Mouse (Mus musculus) embryonic stem cell, embryonic (primary cell): Measurements from ENCODE around the gene A630095N17Rik.

ENCODE experiments used
- CTCF ChIA-PET, 4 experiments: fragments of 300-600 bp in 2 of 4; fragments of 350-600 bp in 2 of 4; sonication (Branson Sonifier 250); formaldehyde crosslinking; loops; one replicate each; lab custom pipeline; 2022; ENCODE audit warnings: inconsistent platforms in 2 of 4; lab: Charles Lee
- POLR2A ChIA-PET, 4 experiments: fragments of 300-600 bp in 2 of 4; fragments of 350-600 bp in 2 of 4; sonication (Branson Sonifier 250); formaldehyde crosslinking; loops; one replicate each; lab custom pipeline; 2022; ENCODE audit warnings: antibody characterized with exemption in 4 of 4, inconsistent platforms in 1 of 4; lab: Charles Lee

A630095N17Rik gene

GRCm38 (mm10) chr1:75250498-75250897 lies 18.6 kb upstream of the A630095N17Rik start:
- CTCF ChIA-PET: interaction anchor here (0.6 to 4.4 kb wide), 22 partner anchors 11 to 505 kb away, joined by 3 to 35 read pairs (median 4); partner anchors contain the start of genes Ankzf1 (in 1 of the 4), Atg9a (in 1 of the 4), Cnppd1 (in 1 of the 4) and Retreg2 (in 1 of the 4)
- POLR2A ChIA-PET: interaction anchor here in 3 of 4 experiments (0.6 to 5.5 kb wide), 13 partner anchors 10 to 229 kb away, joined by 3 to 37 read pairs (median 9); partner anchors contain the start of genes Dnajb2 (in 2 of the 3), Zfand2b (in 2 of the 3), Chpf (in 1 of the 3) and Dnpep (in 1 of the 3)

GRCm38 (mm10) chr1:75248041-75248772 lies 16.3 kb upstream of the A630095N17Rik start:
- ChIA-PET POLR2A (interaction anchor here in 2 of 4 experiments (1.0 to 5.5 kb wide), 5 partner anchors 12 to 69 kb away, joined by 3 to 37 read pairs (median 3); partner anchors contain the start of genes Dnajb2 (in 1 of the 2) and Dnpep (in 1 of the 2)), CTCF (interaction anchor here in 2 of 4 experiments (0.5 to 0.8 kb wide), 2 partner anchors 15 to 196 kb away, joined by 3 to 4 read pairs; no protein-coding TSS in a partner anchor)

- ChIA-PET CTCF (interaction anchor here in 2 of 4 experiments (0.6 to 1.5 kb wide), 2 partner anchors 70 to 166 kb away, joined by 3 read pairs; no protein-coding TSS in a partner anchor), POLR2A (interaction anchor here in 3 of 4 experiments (0.5 to 5.5 kb wide), 17 partner anchors 11 to 104 kb away, joined by 3 to 75 read pairs (median 9); partner anchors contain the start of genes Abcb6 (in 2 of the 3), Dnajb2 (in 2 of the 3), Dnpep (in 1 of the 3) and Tuba4a (in 1 of the 3))
Observed at GRCm38 (mm10) chr1:75247071-75247930, 15.4 kb upstream of the A630095N17Rik start.

- POLR2A ChIA-PET: interaction anchor here in 3 of 4 experiments (0.5 to 4.6 kb wide), 39 partner anchors 9 to 421 kb away, joined by 3 to 75 read pairs (median 8); partner anchors contain the start of genes Dnajb2 (in 3 of the 3), Abcb6 (in 2 of the 3), Ankzf1 (in 2 of the 3) and Atg9a (in 2 of the 3)
- CTCF ChIA-PET: interaction anchor here (0.5 to 3.0 kb wide), 23 partner anchors 8 to 497 kb away, joined by 3 to 41 read pairs (median 4); partner anchors contain the start of genes Dnpep (in 2 of the 4), A630095N17Rik (in 1 of the 4), Ankzf1 (in 1 of the 4) and Atg9a (in 1 of the 4)
Observed at GRCm38 (mm10) chr1:75244836-75245235, 12.9 kb upstream of the A630095N17Rik start.

DNA sequence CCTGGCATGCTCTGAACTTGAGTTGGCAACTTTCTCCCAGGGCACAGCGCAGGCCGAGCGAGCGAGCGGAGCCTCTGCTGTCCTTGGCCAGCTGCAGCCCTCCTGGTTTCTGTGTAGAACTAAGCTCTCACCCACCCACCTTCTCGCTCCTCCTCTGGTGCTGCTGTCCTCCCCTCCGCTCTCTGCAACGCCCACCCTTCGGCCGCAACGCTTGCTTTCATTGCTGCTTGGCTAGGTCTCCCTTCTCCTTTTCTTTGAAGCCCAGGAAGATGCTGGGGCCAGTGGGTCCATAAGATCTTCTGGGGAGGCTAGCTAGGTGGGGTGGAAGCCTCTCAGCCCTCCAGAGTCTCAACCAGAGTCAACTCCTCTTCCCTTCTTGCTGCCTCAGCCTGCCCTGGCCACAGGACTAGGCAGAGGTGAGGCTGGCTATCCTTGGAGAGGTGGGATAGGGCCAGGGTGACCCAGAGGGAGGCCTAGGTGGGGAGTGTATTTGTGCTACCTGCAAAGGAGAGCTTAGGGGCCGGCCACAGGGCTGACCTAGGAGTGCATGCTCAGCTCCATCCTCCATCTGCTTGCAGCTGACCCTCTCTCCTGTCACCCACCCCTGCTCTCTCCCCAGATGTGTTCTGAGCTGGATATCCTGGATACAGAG lies 12.4 kb upstream of the A630095N17Rik start:
- ChIA-PET POLR2A (interaction anchor here in 3 of 4 experiments (0.5 to 4.6 kb wide), 42 partner anchors 8 to 1000 kb away, joined by 3 to 75 read pairs (median 8); partner anchors contain the start of genes Dnajb2 (in 3 of the 3), Abcb6 (in 2 of the 3), Ankzf1 (in 2 of the 3) and Atg9a (in 2 of the 3)), CTCF (interaction anchor here (0.5 to 3.0 kb wide), 22 partner anchors 7 to 498 kb away, joined by 3 to 41 read pairs (median 4); partner anchors contain the start of genes Dnpep (in 2 of the 4), A630095N17Rik (in 1 of the 4), Ankzf1 (in 1 of the 4) and Atg9a (in 1 of the 4))

GRCm38 (mm10) chr1:75243411-75243810 lies 11.5 kb upstream of the A630095N17Rik start:
- ChIA-PET CTCF (interaction anchor here in 2 of 4 experiments (0.6 to 3.0 kb wide), 7 partner anchors 8 to 119 kb away, joined by 3 to 20 read pairs (median 10); partner anchors contain the start of genes A630095N17Rik (in 1 of the 2) and Dnajb2 (in 1 of the 2)), POLR2A (interaction anchor here in 3 of 4 experiments (0.6 to 5.3 kb wide), 14 partner anchors 8 to 999 kb away, joined by 3 to 75 read pairs (median 13); partner anchors contain the start of genes Dnajb2 (in 2 of the 3), Tuba4a (in 2 of the 3), Abcb6 (in 1 of the 3) and Ankzf1 (in 1 of the 3))

DNA sequence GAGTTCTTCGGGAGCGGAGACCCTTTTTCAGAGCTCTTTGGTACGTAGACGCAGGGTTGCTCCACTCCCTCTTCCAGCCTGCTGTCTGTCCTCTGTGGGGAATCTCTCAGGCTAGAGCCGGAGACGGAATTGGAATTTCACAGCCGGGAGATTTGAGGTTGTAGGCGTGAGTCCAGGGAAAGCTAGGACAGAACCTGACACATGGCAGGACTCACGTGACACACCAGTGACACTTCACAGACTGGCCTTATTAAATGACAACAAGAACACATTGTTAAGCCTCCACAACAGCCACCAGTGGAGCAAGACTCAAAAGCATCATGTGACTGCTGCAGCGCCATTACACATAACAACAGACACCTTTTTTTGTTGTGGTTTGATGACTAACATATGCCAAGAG lies 7.7 kb upstream of the A630095N17Rik start:
- ChIA-PET POLR2A (interaction anchor here in 3 of 4 experiments (0.7 to 5.3 kb wide), 15 partner anchors 10 to 77 kb away, joined by 3 to 40 read pairs (median 5); partner anchors contain the start of genes Tuba4a (in 2 of the 3) and Abcb6 (in 1 of the 3)), CTCF (interaction anchor here in 3 of 4 experiments (0.9 to 3.9 kb wide), 6 partner anchors 12 to 15 kb away, joined by 4 to 21 read pairs (median 4); no protein-coding TSS in a partner anchor)

DNA sequence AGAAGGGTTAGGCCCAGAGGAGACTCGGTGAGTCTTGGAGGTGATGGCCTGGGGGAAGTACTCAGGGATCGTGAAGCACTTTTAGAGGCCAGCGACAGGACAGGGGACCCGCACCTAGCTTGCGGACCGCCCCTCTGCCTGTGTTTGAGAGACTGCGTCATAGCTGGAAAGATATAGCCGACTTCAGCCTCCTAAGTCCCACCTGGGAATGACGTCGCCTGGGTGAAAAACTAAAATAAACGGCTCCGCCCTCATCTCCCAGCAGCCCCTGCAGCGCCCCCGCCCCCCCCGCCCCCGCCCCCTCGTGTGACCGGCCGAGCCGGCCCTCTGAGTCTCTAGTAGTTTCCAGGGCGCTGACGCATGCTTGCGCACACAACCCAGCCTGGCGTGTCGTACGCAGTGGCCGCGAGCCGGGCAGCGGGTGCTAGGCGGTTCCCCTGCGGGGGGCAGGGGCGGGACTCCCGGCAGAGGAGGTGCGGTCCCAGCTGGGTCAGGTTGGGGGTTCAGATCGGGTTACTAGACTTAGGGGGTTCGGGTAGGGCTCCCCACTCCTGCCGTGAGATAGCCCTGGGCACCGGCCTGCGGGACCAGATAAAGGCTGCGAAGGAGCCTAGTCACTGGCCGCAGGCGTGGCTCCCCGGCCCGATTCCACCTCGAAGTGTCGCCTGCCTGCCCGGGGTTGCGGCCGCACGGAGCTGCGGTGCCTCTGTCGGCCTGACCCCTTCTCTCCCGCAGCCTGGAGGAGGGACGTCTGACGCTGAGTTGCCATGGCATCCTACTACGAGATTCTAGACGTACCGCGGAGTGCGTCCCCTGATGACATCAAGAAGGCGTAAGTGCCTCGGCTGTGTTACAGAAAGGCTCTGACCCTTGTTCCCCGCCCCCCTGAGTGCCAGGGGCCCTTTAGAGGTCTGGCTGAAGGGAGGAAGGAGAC lies 4.5 kb upstream of the A630095N17Rik start, which contains the start of gene Dnajb2:
Gene Dnajb2, plus strand, starts transcription at position 290 of the 934 bp plus-strand sequence.
- CTCF ChIA-PET: interaction anchor here (0.6 to 3.7 kb wide), 10 partner anchors 8 to 1149 kb away, joined by 3 to 20 read pairs (median 6); no protein-coding TSS in a partner anchor
- POLR2A ChIA-PET: interaction anchor here (0.6 to 4.7 kb wide), 38 partner anchors 9 to 242 kb away, joined by 3 to 109 read pairs (median 8); partner anchors contain the start of genes Abcb6 (in 2 of the 4), Glb1l (in 2 of the 4), Stk16 (in 2 of the 4) and Tuba4a (in 2 of the 4)

- ChIA-PET POLR2A (interaction anchor here (0.5 to 4.7 kb wide), 23 partner anchors 10 to 208 kb away, joined by 3 to 109 read pairs (median 4); partner anchors contain the start of genes Tuba4a (in 3 of the 4), Glb1l (in 2 of the 4), Stk16 (in 2 of the 4) and Zfand2b (in 2 of the 4)), CTCF (interaction anchor here (0.5 to 3.7 kb wide), 23 partner anchors 9 to 1103 kb away, joined by 3 to 20 read pairs (median 4); partner anchors contain the start of genes Tuba4a (in 2 of the 4), Dnpep (in 1 of the 4) and Zfand2b (in 1 of the 4))
Observed at GRCm38 (mm10) chr1:75234606-75235005, 2.7 kb upstream of the A630095N17Rik start.

GRCm38 (mm10) chr1:75232489-75232888 lies 587 bp upstream of the A630095N17Rik start:
- POLR2A ChIA-PET: interaction anchor here in 3 of 4 experiments (0.9 to 2.4 kb wide), 10 partner anchors 10 to 85 kb away, joined by 3 to 11 read pairs (median 5); partner anchors contain the start of genes Tuba4a (in 2 of the 3), Ankzf1 (in 1 of the 3), Atg9a (in 1 of the 3) and Dnpep (in 1 of the 3)
- CTCF ChIA-PET: interaction anchor here in 2 of 4 experiments (0.6 to 1.8 kb wide), 8 partner anchors 11 to 23 kb away, joined by 3 to 11 read pairs (median 4); no protein-coding TSS in a partner anchor

DNA sequence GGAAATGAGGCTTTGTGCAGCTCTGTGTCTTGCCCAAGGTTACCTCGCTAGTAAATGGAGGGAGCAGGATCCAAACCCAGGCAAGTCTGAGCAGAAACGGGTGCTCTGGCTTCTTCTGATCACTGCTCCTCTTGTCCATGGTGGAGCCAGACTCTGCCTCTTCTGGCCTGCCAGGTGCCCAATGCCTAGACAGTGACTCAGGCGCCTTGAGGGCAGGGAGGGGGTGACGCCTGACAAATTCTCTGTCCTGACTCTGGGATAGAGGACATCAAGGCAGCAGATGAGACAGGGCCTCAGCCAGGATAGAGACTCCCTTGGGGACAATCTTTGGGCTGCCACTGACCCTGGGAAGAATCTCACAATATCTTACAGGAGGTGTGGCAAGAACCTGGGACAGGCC lies 678 bp downstream of the A630095N17Rik start:
- CTCF ChIA-PET: interaction anchor here in 2 of 4 experiments (1.2 to 1.8 kb wide), 4 partner anchors 12 to 23 kb away, joined by 3 to 11 read pairs (median 6); no protein-coding TSS in a partner anchor
- POLR2A ChIA-PET: interaction anchor here in 3 of 4 experiments (0.8 to 2.4 kb wide), 15 partner anchors 9 to 86 kb away, joined by 3 to 11 read pairs (median 4); partner anchors contain the start of genes Dnpep (in 2 of the 3), Tuba4a (in 2 of the 3), Zfand2b (in 2 of the 3) and Glb1l (in 1 of the 3)

DNA sequence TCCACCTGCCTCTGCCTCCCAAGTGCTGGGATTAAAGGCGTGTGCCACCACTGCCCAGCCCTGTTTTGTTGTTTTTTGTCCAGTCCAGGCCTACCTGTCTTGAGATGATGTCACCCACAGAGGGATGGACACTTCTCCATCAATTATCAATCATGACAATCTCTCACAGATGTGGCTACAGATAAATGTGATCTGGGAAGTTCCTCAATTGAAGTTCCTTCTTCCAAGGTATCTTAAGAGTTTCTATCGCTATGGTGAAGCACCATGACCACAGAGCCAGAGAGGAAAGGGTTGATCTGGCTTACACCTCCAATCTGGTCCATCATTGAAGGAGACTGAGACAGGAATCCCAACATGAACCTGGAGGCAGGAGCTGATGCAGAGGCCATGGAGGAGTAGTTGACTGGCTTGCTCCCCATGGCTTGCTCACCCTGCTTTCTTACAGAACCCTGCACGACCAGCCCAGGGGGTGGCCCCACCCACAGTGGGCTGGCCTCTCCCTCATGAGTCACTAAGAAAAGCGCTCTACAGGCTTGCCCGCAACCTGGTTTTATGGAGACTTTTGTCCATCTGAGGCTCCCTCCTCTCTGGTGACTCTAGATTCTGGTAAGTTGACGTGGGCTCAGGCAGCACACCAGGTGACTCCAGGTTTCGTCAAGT lies 1.4 kb downstream of the A630095N17Rik start:
- CTCF ChIA-PET: interaction anchor here in 2 of 4 experiments (0.6 to 1.4 kb wide), 2 partner anchors 21 to 24 kb away, joined by 5 to 6 read pairs; no protein-coding TSS in a partner anchor
- POLR2A ChIA-PET: interaction anchor here in 2 of 4 experiments (1.1 to 2.4 kb wide), 10 partner anchors 9 to 87 kb away, joined by 3 to 8 read pairs (median 4); partner anchors contain the start of genes Dnpep (in 2 of the 2), Glb1l (in 1 of the 2), Stk16 (in 1 of the 2) and Tuba4a (in 1 of the 2)

DNA sequence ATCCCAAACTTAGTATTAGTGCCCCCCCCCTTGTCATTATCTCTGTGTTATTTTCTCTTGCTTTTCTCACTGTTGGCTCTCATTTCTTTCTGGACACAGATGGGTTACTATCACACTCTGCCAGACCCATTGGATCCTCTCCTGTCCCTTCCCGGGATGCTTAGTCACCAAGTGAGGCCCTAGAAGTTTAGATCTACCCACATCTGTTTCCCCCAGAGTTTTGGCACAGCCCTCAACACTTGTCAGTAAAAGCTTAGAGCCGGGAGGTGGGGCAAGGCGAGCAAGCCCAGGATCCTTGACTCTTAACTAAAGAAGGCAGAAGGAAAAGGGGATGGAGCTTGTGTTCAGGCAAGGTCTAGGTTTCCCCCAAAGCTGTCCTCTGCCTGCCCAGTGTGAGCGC lies 2.7 kb downstream of the A630095N17Rik start:
- ChIA-PET POLR2A (interaction anchor here in 3 of 4 experiments (0.6 to 5.2 kb wide), 5 partner anchors 10 to 456 kb away, joined by 3 to 83 read pairs (median 6); partner anchors contain the start of genes Glb1l (in 1 of the 3), Stk16 (in 1 of the 3) and Tuba4a (in 1 of the 3)), CTCF (interaction anchor here in 1 of 4 experiments (0.6 kb wide), 1 partner anchor 426 kb away, joined by 3 read pairs; no protein-coding TSS in a partner anchor)
